Mouse (Mus musculus) limb, embryonic 11.5 days (tissue): ENCODE measurements around the gene Tnfrsf1a. TPM values are rescaled to one million over a fixed set of nuclear protein-coding genes. Genes with fewer than 3 reads are reported as not detected.

Experiments
- ATAC-seq: fragments of 200-750 bp; cut with Nextera tagmentation; 2 replicates; pipeline ENCODE4 v1.8.0; 2017; ENCODE audit warnings: low read depth; ENCODE audit not compliant: insufficient number of reproducible peaks, low FRiP score, low TSS enrichment
- DNase-seq: peaks from one replicate; pipeline ENCODE4 v3.0.0-alpha.2; 2015; ENCODE audit warnings: low spot score
- H3K27ac ChIP-seq: fragments of 300-500 bp; sonication (generic); replicated peaks from 2 replicates; pipeline ENCODE4 v1.5.1; 2014; ENCODE audit warnings: low read depth, mild to moderate bottlenecking, low read length
- H3K27me3 ChIP-seq: fragments of 300-500 bp; sonication (generic); 2 replicates; pipeline ENCODE4 v1.6.1; 2014; ENCODE audit warnings: mild to moderate bottlenecking, low read length, mixed read lengths; ENCODE audit not compliant: control insufficient read depth, insufficient read depth
- H3K36me3 ChIP-seq: fragments of 300-500 bp; sonication (generic); 2 replicates; pipeline ENCODE4 v1.6.1; 2014; ENCODE audit warnings: mild to moderate bottlenecking, low read length, moderate library complexity, mixed read lengths; ENCODE audit not compliant: control insufficient read depth, insufficient read depth
- H3K4me1 ChIP-seq: fragments of 300-500 bp; sonication (generic); 2 replicates; pipeline ENCODE4 v1.6.1; 2014; ENCODE audit warnings: low read length, mixed read lengths; ENCODE audit not compliant: control insufficient read depth, insufficient read depth
- H3K4me2 ChIP-seq: fragments of 300-500 bp; sonication (generic); 2 replicates; pipeline ENCODE4 v1.6.1; 2014; ENCODE audit warnings: low read depth, mild to moderate bottlenecking, moderate library complexity; ENCODE audit not compliant: severe bottlenecking
- H3K4me3 ChIP-seq: fragments of 300-500 bp; sonication (generic); 2 replicates; pipeline ENCODE4 v1.5.1; 2014; ENCODE audit warnings: low read depth, low read length
- H3K9ac ChIP-seq: fragments of 300-500 bp; sonication (generic); 2 replicates; pipeline ENCODE4 v1.6.1; 2014; ENCODE audit warnings: mild to moderate bottlenecking, low read length
- H3K9me3 ChIP-seq: fragments of 300-500 bp; sonication (generic); 2 replicates; pipeline ENCODE4 v1.6.1; 2016; ENCODE audit warnings: low read length; ENCODE audit not compliant: control insufficient read depth
- WGBS: fragments of 180-500 bp; shearing (Covaris S2); extraction: QIAGEN DNeasy Blood & Tissue Kit; methylation state at CpG from one replicate; pipeline ENCODE4 v1.1.7; 2014; 5-methylcytosine and 5-hydroxymethylcytosine counted together
- polyA plus RNA-seq: library from polyadenylated mRNA; unstranded; fragments of >200 nt; fragmentation: Nextera tagmentation; extraction: Ambion mirVana; gene quantifications from 2 replicates; pipeline ENCODE4 v1.2.1, GENCODE M21; 2014

Gene Tnfrsf1a
- polyA plus RNA-seq, 1 experiment from 2014 or later, result 45.4 TPM

DNA sequence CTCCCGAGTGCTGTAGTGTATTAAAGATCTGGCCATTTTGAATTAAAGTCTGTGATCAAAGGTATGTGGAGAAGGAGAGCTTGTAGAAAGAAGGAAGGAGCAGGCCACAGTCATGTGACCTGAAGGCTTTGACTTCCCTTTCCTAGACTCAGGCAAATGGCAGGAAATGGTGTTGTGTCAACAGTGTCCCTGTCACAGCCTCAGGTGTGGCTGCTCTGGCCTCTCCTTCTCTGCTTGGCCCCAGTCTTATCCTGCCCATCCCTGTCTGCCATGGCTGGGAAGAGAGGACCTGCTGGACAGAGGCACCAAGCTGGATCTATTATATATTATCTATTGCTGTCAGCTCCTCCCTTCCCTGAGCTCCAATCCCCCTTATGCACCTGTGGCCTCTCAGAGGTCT, 3.5 kb upstream of the Tnfrsf1a start:
- DNase-seq (no peak), ATAC-seq (no peak)
- Histone ChIP-seq H3K4me3 (no peak overlapping the region), H3K4me2 (no peak overlapping the region), H3K36me3 (no peaks in the 10 kb centered on the region), H3K27me3 (no peaks in the 10 kb centered on the region), H3K9me3 (no peaks in the 10 kb centered on the region), H3K27ac (no peak overlapping the region), H3K9ac (no peak overlapping the region), H3K4me1 (peaks cover 13% of the 10 kb centered on the region)
- 63% methylated on average over 1 of the region's 1 CpGs for WGBS

DNA sequence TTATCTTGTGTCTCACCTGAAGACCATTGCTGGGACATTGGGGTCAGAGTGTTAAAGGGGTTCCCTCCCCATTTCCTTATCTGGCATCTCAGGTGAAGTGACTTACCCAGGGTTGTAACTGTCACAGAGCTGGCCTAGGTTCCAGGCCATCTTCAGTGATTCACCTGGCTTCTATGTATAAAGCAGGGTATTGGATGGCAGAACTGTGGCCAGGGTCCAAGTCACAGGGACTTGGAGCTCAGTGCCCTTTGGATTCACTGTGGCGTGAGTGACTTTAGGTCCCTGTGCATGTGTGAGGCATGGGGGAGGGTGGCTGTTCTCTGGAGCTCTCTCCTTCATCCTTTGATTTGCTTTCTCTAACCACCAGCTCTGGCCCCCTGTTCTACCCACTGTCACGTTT, 3.1 kb upstream of the Tnfrsf1a start:
- no peaks in the 10 kb centered on the region for H3K27me3 ChIP-seq
- 55% methylated on average over 2 of the region's 2 CpGs for WGBS
- no peak for DNase-seq
- no peak overlapping the region for H3K27ac ChIP-seq
- no peak overlapping the region for H3K4me2 ChIP-seq
- no peak for ATAC-seq
- H3K9ac ChIP-seq, result no peak overlapping the region
- H3K9me3 ChIP-seq, result no peaks in the 10 kb centered on the region
- H3K4me3 ChIP-seq, result no peak overlapping the region
- H3K4me1 ChIP-seq, result peaks cover 15% of the 10 kb centered on the region
- H3K36me3 ChIP-seq, result no peaks in the 10 kb centered on the region

DNA sequence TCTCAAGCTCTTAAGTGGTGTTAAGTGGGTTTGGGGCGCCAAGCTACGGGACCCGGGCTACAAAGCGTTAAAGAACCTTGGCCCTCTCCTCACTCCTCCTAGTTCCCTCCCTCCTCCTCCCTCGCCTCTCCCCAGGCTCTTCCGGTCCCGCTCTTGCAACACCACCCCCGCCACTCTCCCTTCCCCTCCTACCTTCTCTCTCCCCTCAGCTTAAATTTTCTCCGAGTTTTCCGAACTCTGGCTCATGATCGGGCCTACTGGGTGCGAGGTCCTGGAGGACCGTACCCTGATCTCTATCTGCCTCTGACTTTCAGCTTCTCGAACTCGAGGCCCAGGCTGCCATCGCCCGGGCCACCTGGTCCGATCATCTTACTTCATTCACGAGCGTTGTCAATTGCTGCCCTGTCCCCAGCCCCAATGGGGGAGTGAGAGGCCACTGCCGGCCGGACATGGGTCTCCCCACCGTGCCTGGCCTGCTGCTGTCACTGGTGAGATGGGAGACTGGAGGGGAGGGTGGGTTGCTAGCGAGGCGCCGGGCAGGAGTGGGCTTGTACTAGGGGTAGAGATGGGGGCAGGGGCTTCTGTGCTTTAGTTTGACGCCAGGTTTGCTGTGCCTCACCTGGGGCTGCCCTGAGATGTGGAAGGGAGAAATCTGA, 541 bp downstream of the Tnfrsf1a start:
- Histone ChIP-seq H3K36me3 (no peaks in the 10 kb centered on the region), H3K4me3 (peak overlapping the region; percentile 78), H3K4me1 (peaks cover 30% of the 10 kb centered on the region), H3K9ac (peak overlapping the region; percentile 80), H3K9me3 (no peaks in the 10 kb centered on the region), H3K4me2 (peak overlapping the region; percentile 88), H3K27ac (peak overlapping the region; percentile 83), H3K27me3 (no peaks in the 10 kb centered on the region)
- ATAC-seq (peak; percentile 72), DNase-seq (peak; percentile 78)
- WGBS, result under 1% methylated on average over 27 of the region's 27 CpGs

DNA sequence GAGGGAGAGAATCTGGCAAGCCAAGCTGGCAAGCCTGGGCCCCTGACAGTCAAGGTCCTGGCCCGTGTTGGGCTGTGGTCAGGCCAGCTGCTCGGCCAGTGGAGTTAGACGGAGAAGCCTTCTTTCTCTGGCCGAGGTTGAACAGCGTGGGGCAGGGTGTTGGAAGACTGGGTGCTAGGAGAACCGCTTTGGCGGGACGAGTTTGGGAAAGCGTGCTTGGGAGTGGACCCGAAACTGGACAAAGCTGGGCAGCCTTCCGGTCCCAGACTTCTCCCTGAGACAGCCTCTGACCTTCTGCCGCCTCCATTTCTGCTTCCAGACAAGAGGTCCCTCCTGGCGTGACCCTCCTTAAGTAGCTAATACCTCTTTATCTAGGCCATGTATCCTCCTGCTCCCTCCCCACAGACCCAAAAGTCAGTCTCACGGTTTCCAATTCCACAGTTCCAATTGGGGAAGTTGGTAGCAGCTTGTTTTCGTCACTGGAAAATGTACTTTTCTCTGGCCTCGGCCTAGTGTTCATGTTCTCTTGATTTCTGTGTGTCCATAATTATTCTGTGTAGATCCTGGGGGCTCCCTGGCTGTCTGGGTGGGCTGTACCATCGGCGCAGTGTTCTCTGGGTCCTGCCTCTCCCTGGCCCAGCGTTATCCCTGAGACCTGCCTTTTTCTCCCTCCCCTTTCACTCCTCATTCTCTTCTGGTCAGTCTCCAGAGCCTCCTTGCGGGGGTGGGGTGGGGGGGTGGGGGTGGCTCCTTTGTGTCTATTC, 1.3 kb downstream of the Tnfrsf1a start:
- peak overlapping the region; percentile 80 for H3K9ac ChIP-seq
- DNase-seq (no peak), ATAC-seq (peak; percentile 29; the same call in 1 of the 2 replicates)
- peak overlapping the region; percentile 83 for H3K27ac ChIP-seq
- no peaks in the 10 kb centered on the region for H3K36me3 ChIP-seq
- peaks cover 37% of the 10 kb centered on the region for H3K4me1 ChIP-seq
- H3K4me3 ChIP-seq, result peak overlapping the region; percentile 78
- WGBS, result 2% methylated on average over 20 of the region's 20 CpGs
- H3K27me3 ChIP-seq, result no peaks in the 10 kb centered on the region
- H3K4me2 ChIP-seq, result peak overlapping the region; percentile 88
- H3K9me3 ChIP-seq, result no peaks in the 10 kb centered on the region

DNA sequence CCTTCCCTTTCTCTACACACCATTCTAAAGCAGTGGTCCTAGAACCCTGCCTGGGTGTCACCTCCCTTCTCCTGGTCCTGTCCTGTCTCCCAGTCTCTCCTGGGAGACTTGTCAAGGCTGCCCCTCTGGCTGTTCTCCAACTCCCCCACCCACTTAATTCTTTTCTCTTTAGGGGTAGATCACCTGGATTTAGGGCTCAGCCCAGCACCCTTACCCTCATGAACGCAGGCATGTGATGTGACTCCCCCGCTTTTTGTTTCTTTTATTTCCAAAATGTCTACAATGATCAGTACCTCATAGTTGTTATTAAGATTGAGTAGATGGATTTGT, 1.8 kb downstream of the Tnfrsf1a start:
- peaks cover 42% of the 10 kb centered on the region for H3K4me1 ChIP-seq
- peak overlapping the region; percentile 88 for H3K4me2 ChIP-seq
- H3K9ac ChIP-seq, result peak overlapping the region; percentile 80; the same call in 1 of the 2 replicates
- no peaks in the 10 kb centered on the region for H3K36me3 ChIP-seq
- H3K4me3 ChIP-seq, result peak overlapping the region; percentile 78
- 80% methylated on average over 2 of the region's 2 CpGs for WGBS
- no peaks in the 10 kb centered on the region for H3K9me3 ChIP-seq
- ATAC-seq (no peak), DNase-seq (no peak)
- H3K27me3 ChIP-seq, result no peaks in the 10 kb centered on the region
- H3K27ac ChIP-seq, result no peak overlapping the region

DNA sequence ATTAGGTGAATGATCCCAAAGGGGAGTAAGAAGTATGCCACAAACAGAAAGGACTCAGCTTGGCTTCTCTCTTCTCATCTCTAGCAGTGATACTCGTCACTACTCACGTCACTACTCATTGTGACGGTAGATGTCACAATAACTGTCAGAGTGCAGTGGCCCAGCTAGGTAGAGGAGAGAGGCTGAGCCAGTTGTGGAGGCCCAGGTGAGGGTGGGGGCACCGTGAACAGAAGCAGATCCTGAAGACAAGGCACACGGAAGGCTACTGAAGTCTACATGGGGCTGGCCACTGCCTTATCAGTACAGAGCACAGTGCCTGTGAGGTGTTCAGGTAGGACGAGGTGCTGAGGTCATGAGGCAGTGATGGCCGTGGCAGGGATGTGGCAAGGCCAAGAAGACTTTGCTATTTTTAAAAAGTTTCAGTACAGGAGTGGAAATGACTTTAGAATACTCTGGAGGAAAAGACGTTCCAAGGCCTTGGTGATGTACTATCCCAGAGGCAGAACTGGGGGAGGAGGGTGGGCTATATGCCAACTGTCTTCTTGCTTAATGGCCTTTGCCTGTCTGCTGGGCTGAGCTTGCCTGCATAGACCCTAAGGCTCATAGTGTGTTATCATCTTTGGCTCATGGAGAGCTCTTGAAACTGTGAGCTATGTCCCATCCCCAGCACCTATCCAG, 2.3 kb downstream of the Tnfrsf1a start:
- Histone ChIP-seq H3K4me1 (peaks cover 47% of the 10 kb centered on the region), H3K9me3 (no peaks in the 10 kb centered on the region), H3K27ac (no peak overlapping the region), H3K27me3 (no peaks in the 10 kb centered on the region), H3K36me3 (no peaks in the 10 kb centered on the region), H3K9ac (no peak overlapping the region), H3K4me3 (no peak overlapping the region), H3K4me2 (peak overlapping the region; percentile 88; the same call in 1 of the 2 replicates)
- ATAC-seq, result no peak
- 75% methylated on average over 8 of the region's 8 CpGs for WGBS
- no peak for DNase-seq

DNA sequence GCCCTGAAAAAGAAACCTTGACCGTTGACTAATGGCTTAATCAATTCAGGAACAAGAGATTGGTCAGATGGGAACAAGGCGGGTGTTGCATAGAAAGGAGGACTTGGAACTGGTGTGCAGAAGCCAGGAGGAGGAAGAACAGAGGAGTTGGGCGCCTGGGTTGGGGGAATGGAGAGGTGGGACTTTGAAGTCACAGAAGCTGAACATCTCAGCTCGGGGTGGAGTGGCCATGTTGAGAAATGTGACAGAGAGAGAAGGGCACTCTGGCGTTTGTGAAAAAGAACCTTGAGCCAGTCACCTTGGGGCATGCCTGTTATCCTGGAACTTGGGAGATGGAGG, 2.9 kb downstream of the Tnfrsf1a start:
- H3K27me3 ChIP-seq, result no peaks in the 10 kb centered on the region
- H3K9ac ChIP-seq, result no peak overlapping the region
- DNase-seq (no peak), ATAC-seq (no peak)
- no peaks in the 10 kb centered on the region for H3K9me3 ChIP-seq
- no peak overlapping the region for H3K4me3 ChIP-seq
- H3K36me3 ChIP-seq, result no peaks in the 10 kb centered on the region
- no peak overlapping the region for H3K4me2 ChIP-seq
- peaks cover 47% of the 10 kb centered on the region for H3K4me1 ChIP-seq
- no peak overlapping the region for H3K27ac ChIP-seq
- 68% methylated on average over 5 of the region's 5 CpGs for WGBS

DNA sequence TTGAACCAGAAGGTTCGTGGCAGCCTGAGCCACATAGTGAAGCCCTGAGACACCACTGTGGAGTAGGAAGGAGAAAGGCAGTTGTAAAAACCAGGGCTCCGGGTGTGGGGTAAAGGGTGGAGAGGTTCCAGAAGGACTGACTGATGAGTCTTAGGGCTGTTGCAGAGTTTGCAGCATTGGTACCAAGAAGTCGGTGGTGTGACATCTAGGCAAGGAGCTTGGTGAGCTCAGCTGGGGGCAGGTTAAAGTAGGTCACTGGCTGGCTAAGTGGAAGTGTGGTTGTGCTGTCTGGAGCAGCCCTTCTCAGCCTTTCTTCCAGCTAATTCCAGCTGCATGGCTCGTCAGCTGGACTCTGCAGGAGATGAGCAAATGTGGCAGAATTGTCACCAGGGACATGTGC, 3.6 kb downstream of the Tnfrsf1a start:
- H3K27ac ChIP-seq, result no peak overlapping the region
- H3K36me3 ChIP-seq, result peaks cover 7% of the 10 kb centered on the region; the same call in 1 of the 2 replicates
- no peak overlapping the region for H3K4me3 ChIP-seq
- DNase-seq (no peak), ATAC-seq (no peak)
- no peaks in the 10 kb centered on the region for H3K27me3 ChIP-seq
- H3K4me1 ChIP-seq, result peaks cover 47% of the 10 kb centered on the region
- no peak overlapping the region for H3K4me2 ChIP-seq
- H3K9ac ChIP-seq, result no peak overlapping the region
- no peaks in the 10 kb centered on the region for H3K9me3 ChIP-seq
- WGBS, result 47% methylated on average over 4 of the region's 4 CpGs
